In the genomic region with DNA sequence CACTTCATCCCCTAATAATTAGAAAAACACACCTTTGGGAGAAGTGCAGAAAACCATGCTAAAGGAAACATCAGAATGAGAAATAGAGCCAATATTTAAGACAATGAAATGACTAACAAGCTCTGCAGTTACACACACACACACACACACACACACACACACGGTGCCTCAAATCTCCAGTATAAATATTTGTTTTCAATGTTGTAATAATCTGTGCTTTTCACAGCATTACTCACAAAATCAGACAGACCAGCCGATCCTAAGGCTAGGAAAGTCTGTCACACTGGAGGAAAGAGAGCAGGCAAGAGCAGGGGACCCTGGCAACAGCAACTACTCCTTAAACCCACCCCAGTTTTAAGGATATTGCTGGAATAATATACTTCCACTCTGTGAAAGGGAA, we compare ENCODE assay signal across 8 mouse cellular contexts.
DNase-seq lines count a peak whose midpoint lies in the region; ATAC-seq and TF ChIP-seq lines count a peak whose summit lies in the region.

No protein-coding gene starts in this region.

- H3K4me3 ChIP-seq in forebrain, embryonic 16.5 days (replicated peaks; ENCODE audit: low read length) = no peak overlapping the region
- no peak overlapping the region for H3K4me3 ChIP-seq in forebrain, embryonic 13.5 days
- no peak overlapping the region for H3K4me3 ChIP-seq in lung, embryonic 14.5 days (ENCODE audit: low read depth, low read length)
- no peak overlapping the region for H3K4me3 ChIP-seq in embryonic facial prominence, embryonic 11.5 days (ENCODE audit: low read depth, low read length)
- H3K4me3 ChIP-seq in limb, embryonic 15.5 days = 0 out of 2 replicates have a peak overlapping the region, but pooled peaks have one; percentile 21
- no peak overlapping the region for H3K4me3 ChIP-seq in midbrain, embryonic 13.5 days (replicated peaks)

- 64% methylated on average over 2 of the region's 2 CpGs for WGBS in forebrain, embryonic 16.5 days
- WGBS in forebrain, embryonic 13.5 days = 78% methylated on average over 2 of the region's 2 CpGs
- 24% methylated on average over 2 of the region's 2 CpGs for WGBS in lung, embryonic 14.5 days
- 44% methylated on average over 2 of the region's 2 CpGs for WGBS in embryonic facial prominence, embryonic 11.5 days
- WGBS in limb, embryonic 15.5 days = 47% methylated on average over 2 of the region's 2 CpGs
- WGBS in midbrain, embryonic 13.5 days = 91% methylated on average over 2 of the region's 2 CpGs

- peak overlapping the region; percentile 60 for H3K27ac ChIP-seq in forebrain, embryonic 16.5 days (ENCODE audit: low read length)
- H3K27ac ChIP-seq in forebrain, embryonic 13.5 days = no peak overlapping the region; the same call in 1 of the 2 replicates
- peak overlapping the region; percentile 61; the same call in 1 of the 2 replicates for H3K27ac ChIP-seq in lung, embryonic 14.5 days (ENCODE audit: low read depth)
- peak overlapping the region; percentile 60; the same call in 1 of the 2 replicates for H3K27ac ChIP-seq in embryonic facial prominence, embryonic 11.5 days (replicated peaks; ENCODE audit: low read depth, low read length)
- peak overlapping the region; percentile 83 for H3K27ac ChIP-seq in limb, embryonic 15.5 days
- no peak overlapping the region for H3K27ac ChIP-seq in midbrain, embryonic 13.5 days

- no peak for TF ChIP-seq CTCF in lung, embryonic 14.5 days (IDR thresholded peaks at IDR 0.05; ENCODE audit: low read depth)

- H3K27me3 ChIP-seq in forebrain, embryonic 16.5 days (replicated peaks; ENCODE audit: control insufficient read depth, insufficient read depth, low read length) = no peaks in the 10 kb centered on the region
- no peaks in the 10 kb centered on the region for H3K27me3 ChIP-seq in forebrain, embryonic 13.5 days
- H3K27me3 ChIP-seq in lung, embryonic 14.5 days (ENCODE audit: insufficient read depth, low read length) = no peaks in the 10 kb centered on the region
- no peaks in the 10 kb centered on the region for H3K27me3 ChIP-seq in embryonic facial prominence, embryonic 11.5 days (ENCODE audit: control insufficient read depth, insufficient read depth, low read length)
- peaks cover 5% of the 10 kb centered on the region; the same call in 1 of the 2 replicates for H3K27me3 ChIP-seq in limb, embryonic 15.5 days
- no peaks in the 10 kb centered on the region for H3K27me3 ChIP-seq in midbrain, embryonic 13.5 days

- peak overlapping the region; percentile 16; the same call in 1 of the 2 replicates for H3K4me2 ChIP-seq in forebrain, embryonic 16.5 days (ENCODE audit: low read length)
- H3K4me2 ChIP-seq in forebrain, embryonic 13.5 days = no peak overlapping the region
- H3K4me2 ChIP-seq in lung, embryonic 14.5 days = peak overlapping the region; percentile 49; the same call in 1 of the 2 replicates
- H3K4me2 ChIP-seq in embryonic facial prominence, embryonic 11.5 days (ENCODE audit: low read depth, low read length) = no peak overlapping the region; the same call in 1 of the 2 replicates
- peak overlapping the region; percentile 41; the same call in 1 of the 2 replicates for H3K4me2 ChIP-seq in limb, embryonic 15.5 days
- no peak overlapping the region for H3K4me2 ChIP-seq in midbrain, embryonic 13.5 days (replicated peaks)

- no peaks in the 10 kb centered on the region for H3K9me3 ChIP-seq in forebrain, embryonic 16.5 days (ENCODE audit: control insufficient read depth, low read length)
- no peaks in the 10 kb centered on the region for H3K9me3 ChIP-seq in forebrain, embryonic 13.5 days (replicated peaks)
- no peaks in the 10 kb centered on the region for H3K9me3 ChIP-seq in lung, embryonic 14.5 days (ENCODE audit: low read depth, low read length)
- H3K9me3 ChIP-seq in embryonic facial prominence, embryonic 11.5 days (replicated peaks; ENCODE audit: control insufficient read depth, low read length) = no peaks in the 10 kb centered on the region
- no peaks in the 10 kb centered on the region for H3K9me3 ChIP-seq in limb, embryonic 15.5 days
- H3K9me3 ChIP-seq in midbrain, embryonic 13.5 days = no peaks in the 10 kb centered on the region

- H3K9ac ChIP-seq in forebrain, embryonic 16.5 days (replicated peaks; ENCODE audit: low read depth, low read length) = no peak overlapping the region
- H3K9ac ChIP-seq in forebrain, embryonic 13.5 days = no peak overlapping the region
- H3K9ac ChIP-seq in lung, embryonic 14.5 days = no peak overlapping the region; the same call in 1 of the 2 replicates
- no peak overlapping the region for H3K9ac ChIP-seq in embryonic facial prominence, embryonic 11.5 days (replicated peaks; ENCODE audit: low read length)
- H3K9ac ChIP-seq in limb, embryonic 15.5 days = no peak overlapping the region
- H3K9ac ChIP-seq in midbrain, embryonic 13.5 days (replicated peaks) = no peak overlapping the region

- DNase-seq in lung, embryonic 14.5 days = peak; percentile 36
- DNase-seq in lung, adult 18-20 months = no peak
- no peak for DNase-seq in embryonic facial prominence, embryonic 11.5 days (ENCODE audit: low spot score)
- no peak for DNase-seq in frontal cortex, adult 2 months (ENCODE audit: extremely low spot score in 1 of 2, low spot score in 1 of 2)

- peaks cover 14% of the 10 kb centered on the region for H3K4me1 ChIP-seq in forebrain, embryonic 16.5 days (replicated peaks; ENCODE audit: control insufficient read depth, insufficient read depth, low read length)
- H3K4me1 ChIP-seq in forebrain, embryonic 13.5 days = peaks cover 9% of the 10 kb centered on the region
- H3K4me1 ChIP-seq in lung, embryonic 14.5 days (ENCODE audit: insufficient read depth) = no peaks in the 10 kb centered on the region; the same call in none of the 2 replicates
- H3K4me1 ChIP-seq in embryonic facial prominence, embryonic 11.5 days (ENCODE audit: control insufficient read depth, insufficient read depth, low read length) = no peaks in the 10 kb centered on the region; the same call in 1 of the 2 replicates
- peaks cover 29% of the 10 kb centered on the region for H3K4me1 ChIP-seq in limb, embryonic 15.5 days
- H3K4me1 ChIP-seq in midbrain, embryonic 13.5 days (replicated peaks) = 0 out of 2 replicates have a peak, but pooled peaks cover 2% of the 10 kb centered on the region

- ATAC-seq in forebrain, embryonic 16.5 days = no peak; the same call in 1 of the 2 replicates
- ATAC-seq in forebrain, embryonic 13.5 days = no peak
- ATAC-seq in lung, embryonic 14.5 days (ENCODE audit: insufficient read depth) = peak; percentile 30; the same call in 1 of the 2 replicates
- no peak for ATAC-seq in embryonic facial prominence, embryonic 11.5 days (replicated peaks; ENCODE audit: insufficient number of reproducible peaks, low FRiP score, low TSS enrichment, low read depth)
- ATAC-seq in limb, embryonic 15.5 days (ENCODE audit: insufficient number of reproducible peaks, low FRiP score, low TSS enrichment, low read depth) = 0 out of 2 replicates have a peak, but pooled peaks have one; percentile 19
- ATAC-seq in midbrain, embryonic 13.5 days = no peak

- no peaks in the 10 kb centered on the region for H3K36me3 ChIP-seq in forebrain, embryonic 16.5 days (ENCODE audit: control insufficient read depth, insufficient read depth)
- H3K36me3 ChIP-seq in forebrain, embryonic 13.5 days (ENCODE audit: poor library complexity, severe bottlenecking) = no peaks in the 10 kb centered on the region
- no peaks in the 10 kb centered on the region for H3K36me3 ChIP-seq in lung, embryonic 14.5 days (ENCODE audit: insufficient read depth)
- no peaks in the 10 kb centered on the region for H3K36me3 ChIP-seq in embryonic facial prominence, embryonic 11.5 days (replicated peaks; ENCODE audit: control insufficient read depth, insufficient read depth, low read depth, low read length)
- no peaks in the 10 kb centered on the region for H3K36me3 ChIP-seq in limb, embryonic 15.5 days
- H3K36me3 ChIP-seq in midbrain, embryonic 13.5 days = no peaks in the 10 kb centered on the region

Comparison
In these comparisons a context has a peak if more than half of its experiments do, and no peak if none do; other contexts are left out.
1. H3K27ac ChIP-seq: peak in forebrain, embryonic 16.5 days (single experiment), lung, embryonic 14.5 days (single experiment), embryonic facial prominence, embryonic 11.5 days (single experiment) and limb, embryonic 15.5 days (single experiment); none in forebrain, embryonic 13.5 days (single experiment) and midbrain, embryonic 13.5 days (single experiment).
2. H3K4me2 ChIP-seq: peak in forebrain, embryonic 16.5 days (single experiment), lung, embryonic 14.5 days (single experiment) and limb, embryonic 15.5 days (single experiment); none in forebrain, embryonic 13.5 days (single experiment), embryonic facial prominence, embryonic 11.5 days (single experiment) and midbrain, embryonic 13.5 days (single experiment).
3. ATAC-seq: peak in lung, embryonic 14.5 days (single experiment) and limb, embryonic 15.5 days (single experiment); none in forebrain, embryonic 16.5 days (single experiment), forebrain, embryonic 13.5 days (single experiment), embryonic facial prominence, embryonic 11.5 days (single experiment) and midbrain, embryonic 13.5 days (single experiment).